Mouse (Mus musculus) R1 (cell line): ENCODE data around the gene Mpeg1.

Source experiments
- DNase-seq: peaks from one replicate; pipeline ENCODE4 v3.0.0-alpha.2; 2018; ENCODE audit warnings: low read depth, low spot score

Gene Mpeg1

DNA sequence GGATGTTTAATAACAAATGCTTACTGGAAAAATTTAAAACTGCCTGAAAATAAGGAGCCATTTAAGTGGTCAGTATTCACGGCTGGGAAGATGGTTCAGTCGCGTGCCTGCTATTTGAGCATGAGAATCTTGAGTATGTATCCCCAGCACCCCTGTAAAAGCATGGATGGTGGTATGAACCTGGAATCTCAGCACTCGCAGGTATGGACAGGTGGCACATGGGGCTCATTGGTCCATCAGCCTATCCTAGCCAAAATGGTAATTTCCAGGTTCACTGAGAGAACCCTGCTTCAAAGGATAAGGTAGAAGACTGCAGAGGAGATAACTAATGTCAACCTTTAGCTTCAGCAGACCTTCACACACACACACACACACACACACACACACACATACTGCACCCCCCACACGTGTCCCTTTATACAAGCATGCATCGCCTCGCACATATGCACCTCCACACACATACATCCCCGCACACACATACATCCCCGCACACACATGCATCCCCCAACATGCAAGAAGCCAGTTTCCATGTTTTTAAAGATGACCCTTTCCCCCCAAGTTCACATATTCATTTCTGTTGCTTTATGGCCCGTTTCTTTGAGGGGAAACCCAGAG lies 5.1 kb downstream of the Mpeg1 start:
- DNase-seq = no peak

DNA sequence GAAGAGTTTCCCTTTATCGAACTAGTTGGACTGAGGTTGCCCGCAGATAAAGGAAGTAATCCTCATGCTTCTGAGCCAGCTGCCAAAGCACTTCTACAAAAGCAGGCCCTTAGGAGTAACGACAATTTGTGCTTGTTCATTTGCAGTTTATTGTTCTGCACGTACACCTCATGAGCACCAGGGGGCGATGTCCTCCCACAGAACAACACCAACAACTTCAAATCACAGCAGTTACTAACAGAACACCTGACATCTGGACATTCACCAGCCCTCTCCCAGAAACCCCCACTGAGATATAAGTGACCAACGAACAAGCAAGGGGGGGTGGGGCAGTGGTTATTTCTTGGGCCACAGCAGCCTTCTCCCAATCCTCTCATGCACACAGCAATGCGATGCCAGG lies 5.6 kb downstream of the Mpeg1 start:
- DNase-seq = peak; percentile 80

DNA sequence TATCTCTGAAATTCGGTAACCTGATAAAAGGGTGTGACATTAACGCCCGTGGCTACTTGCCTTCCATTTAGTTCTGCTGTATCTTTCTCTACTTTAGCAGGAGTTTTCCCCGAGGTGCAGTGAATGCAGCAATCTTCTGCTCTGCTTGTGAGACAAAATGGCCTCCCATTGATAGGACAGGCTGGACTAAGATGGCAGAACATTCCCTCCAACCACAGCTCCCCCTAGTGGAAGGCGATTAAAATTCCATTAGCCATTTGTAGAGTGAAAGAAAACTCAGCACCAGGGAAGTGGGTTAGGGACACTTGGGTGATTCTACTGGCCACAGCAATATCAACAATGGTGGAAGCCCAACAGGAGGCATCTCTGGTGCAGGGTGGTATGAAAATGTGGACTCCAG lies 6.9 kb downstream of the Mpeg1 start:
- peak; percentile 87 for DNase-seq

DNA sequence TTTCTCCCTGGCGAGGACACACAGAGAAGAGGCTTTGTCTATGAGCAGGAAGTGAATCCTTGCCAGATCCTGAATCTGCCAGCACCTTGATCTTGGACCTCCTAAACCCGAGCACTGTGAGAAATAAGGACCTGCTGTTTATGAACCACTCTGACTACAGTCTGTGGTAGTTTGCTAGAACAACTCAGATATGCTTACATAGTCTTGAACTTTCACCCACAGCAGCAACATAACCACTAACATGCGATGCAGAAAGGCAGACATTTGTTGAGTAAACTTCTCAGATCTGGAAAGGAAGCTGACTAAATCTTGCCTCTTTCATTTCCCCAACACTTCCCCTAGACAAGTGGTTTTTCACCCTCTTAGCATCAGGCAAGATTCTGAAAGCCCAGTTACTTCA lies 11.3 kb downstream of the Mpeg1 start:
- DNase-seq = no peak

DNA sequence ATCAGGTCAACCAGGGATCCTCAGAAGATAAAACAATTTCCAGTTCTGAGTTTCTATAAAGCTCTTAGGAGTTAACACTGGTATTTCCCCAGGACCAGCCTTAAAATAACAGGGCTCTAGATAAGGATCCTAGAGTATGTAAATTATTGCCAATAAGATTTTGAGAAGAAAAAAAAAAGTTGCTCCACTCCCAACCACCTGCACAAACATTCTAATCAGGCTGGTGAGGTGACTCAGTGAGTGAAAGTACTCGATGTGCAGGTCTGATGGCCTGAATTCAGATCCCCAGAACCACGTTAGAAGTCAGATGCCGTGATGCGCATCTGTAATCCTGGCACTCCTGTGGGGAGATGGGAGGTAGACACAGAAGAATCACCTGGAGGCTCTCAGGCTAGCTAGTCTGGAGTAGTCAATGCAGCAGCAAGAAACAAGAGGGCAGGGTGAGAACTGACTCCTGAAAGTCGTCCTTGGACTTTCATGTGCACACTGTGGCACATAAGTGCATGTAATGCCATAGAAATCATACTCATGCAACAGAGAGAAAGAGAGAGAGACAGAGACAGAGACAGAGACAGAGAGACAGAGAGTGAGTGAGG lies 11.9 kb downstream of the Mpeg1 start:
- DNase-seq = no peak

DNA sequence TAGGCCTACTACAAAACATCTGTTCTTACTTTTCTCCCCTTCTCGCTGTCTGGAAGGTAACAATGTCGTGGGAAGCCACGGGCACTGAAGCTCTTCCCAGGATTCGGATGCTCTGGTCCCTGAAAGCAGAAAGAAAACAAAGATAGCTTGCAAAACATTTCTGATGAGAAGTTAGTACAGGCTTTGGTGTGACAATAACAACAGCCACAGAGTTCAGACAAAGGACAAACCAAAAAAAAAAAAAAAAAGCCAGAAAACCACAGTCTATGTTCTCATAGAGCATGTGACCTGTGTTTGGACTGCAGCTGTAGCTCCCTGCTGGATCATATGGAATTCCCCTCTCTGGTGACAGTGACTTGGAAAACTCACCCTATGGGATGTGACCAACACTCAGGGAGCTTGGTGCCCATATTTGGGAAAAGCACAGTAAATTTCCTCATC lies 12.6 kb downstream of the Mpeg1 start:
- no peak for DNase-seq

DNA sequence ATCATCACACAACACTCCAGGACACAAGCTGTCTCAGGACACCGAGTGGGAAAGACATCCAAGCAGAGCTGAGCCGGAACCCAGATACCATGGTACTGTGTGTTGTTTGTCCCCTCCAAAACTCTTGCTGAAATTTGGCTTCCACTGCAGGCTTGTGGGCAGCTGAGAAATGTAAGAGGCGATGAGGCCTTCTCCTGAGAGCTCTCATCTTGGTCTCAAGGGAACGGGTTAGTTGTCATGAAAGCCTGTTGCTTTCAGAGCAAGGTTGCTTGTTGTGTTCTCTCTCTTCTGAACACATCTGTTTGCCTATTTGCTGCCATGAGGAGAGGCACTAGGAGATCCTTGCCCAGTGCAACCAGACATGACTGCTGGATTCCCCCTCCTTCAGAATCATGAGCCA lies 13.4 kb downstream of the Mpeg1 start:
- DNase-seq = no peak

DNA sequence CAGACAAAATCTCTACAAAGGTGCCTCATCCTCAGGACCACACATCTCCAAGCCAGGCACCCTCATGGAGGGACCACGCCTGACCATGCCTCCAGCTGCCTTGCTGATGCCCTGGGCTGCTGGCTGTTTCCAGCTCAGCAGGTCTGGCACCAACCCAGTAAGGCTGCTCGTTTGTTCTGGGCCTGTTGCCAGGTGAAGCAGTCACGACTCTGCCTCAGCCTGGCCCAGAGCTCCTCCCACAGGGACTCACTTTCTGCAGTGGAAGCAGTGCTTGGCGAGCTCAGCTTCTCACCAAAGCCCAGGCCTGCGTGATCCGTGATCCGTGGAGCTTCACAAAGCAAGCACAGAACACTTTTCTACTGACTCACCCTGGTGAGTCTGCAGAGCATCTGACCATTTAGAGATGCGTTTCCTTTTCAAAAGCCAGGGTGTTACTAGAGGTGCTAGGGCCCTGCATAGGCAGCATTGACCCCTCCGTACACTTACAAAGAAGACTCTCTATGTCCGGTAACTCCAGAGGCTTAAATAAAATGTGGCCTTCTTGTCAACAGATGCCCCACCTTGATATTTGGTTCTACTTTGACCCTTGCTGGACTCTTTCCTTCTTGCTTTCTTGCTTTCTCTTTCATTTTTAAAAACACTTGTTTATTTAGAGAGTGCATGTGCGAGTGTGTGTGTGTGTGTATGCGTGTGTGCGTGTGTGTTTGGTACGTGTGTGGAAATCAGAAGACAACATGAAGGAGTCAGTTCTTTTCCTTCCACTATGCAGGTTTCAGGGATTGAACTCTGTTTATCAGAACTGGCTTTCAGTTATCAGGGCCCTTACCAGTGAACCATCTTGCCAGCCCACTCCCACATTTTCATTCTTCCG lies 15.0 kb downstream of the Mpeg1 start:
- no peak for DNase-seq

DNA sequence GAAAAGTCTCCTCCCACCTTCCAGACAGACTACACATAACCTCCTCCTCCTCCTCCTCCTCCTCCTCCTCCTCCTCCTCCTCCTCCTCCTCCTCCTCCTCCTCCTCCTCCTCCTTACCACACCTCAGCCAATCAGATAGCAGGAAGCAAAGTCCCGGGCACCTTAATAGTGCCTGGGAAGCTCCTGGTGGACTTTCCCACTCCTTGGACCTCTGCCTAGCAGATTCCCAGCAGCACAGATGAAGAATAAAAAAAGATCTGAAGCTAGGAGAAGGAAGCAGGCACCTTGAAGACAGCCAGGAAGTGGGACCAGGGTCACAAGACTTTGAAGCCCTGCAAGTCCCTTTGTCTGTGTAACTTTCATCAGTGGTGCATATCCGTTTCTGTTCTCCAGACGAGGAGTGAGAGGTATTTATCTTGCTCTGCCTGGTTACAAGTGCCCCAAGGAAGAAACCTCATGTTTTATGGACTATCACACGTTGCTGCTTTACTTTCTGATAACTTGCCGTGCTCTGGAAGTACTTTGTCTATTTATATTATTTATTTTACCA lies 16.2 kb downstream of the Mpeg1 start:
- no peak for DNase-seq

DNA sequence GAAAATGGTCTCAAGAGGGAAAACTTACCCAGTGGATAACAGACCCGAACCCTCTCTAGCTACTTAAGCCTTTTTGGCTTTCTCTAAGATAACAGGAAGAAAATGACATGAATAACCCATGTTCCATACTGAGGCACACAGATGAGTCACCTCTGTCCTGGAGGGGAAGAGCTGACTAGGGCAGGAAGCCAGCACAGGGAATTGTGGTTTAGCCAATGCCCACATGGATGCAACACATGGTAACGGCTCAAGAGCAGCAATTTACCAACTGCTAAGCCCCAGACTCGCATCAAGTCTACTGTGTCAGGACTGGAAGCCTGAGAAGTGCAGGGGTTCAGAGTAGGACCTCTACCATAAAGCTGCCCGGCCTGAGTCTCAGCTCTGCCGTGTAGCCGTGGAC lies 17.8 kb downstream of the Mpeg1 start:
- DNase-seq = no peak

DNA sequence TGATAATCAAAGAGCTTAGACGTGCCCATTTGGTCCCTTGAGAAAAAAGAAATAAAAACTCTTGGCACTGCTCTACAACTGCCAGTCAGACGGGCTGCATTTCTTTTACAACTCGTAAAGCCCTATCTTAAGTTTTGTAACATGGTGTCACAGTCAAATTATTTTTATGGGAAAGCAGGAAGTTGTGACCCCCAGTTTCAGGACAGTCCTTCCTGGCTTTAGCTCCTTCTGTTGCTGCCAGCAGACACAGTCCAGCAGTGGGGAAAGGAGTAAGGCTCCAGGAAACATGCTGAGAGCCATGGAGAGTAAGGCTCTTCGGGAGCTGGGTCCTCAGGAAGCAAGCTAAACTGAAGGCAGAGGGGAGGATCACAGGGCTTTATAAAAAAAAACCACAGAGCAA lies 23.2 kb downstream of the Mpeg1 start:
- no peak for DNase-seq

DNA sequence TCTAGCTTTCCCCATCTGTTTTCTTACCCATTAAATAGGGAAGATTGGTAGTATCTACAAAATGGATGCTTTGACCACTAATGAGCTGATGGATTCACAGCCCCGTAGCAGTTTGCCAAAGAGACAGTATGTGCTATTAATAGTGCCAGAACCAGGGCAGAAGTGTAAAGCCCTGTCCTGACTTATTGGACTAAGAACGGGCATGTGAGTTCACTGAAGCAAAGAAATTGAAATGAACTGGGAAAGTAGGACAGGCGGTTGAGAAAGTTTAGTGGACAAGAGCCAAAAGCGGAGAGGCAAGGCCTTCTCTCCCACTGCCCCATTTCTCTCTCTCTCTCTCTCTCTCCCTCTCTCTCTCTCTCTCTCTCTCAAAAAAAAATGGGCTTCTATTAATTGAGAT lies 23.6 kb downstream of the Mpeg1 start:
- no peak for DNase-seq

DNA sequence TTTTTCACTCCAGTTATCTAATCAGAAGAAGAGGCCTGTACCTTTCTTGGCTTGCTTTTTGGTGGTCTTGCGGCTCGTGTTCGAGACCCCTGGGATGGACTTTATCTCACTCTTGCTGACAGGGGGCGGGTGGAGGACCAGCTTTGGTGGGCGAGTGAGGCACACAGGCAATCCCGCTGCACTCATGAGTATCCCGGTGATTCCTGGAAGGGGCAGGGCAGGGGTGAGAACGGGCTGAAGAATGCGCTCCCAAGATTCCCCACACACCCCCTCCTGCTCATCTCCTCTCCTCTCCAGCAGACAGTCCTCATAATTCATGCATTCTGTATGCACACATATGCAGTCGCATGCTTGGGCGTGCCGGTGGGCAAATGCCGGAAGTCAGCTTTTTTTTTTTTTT lies 24.6 kb downstream of the Mpeg1 start:
- no peak for DNase-seq

DNA sequence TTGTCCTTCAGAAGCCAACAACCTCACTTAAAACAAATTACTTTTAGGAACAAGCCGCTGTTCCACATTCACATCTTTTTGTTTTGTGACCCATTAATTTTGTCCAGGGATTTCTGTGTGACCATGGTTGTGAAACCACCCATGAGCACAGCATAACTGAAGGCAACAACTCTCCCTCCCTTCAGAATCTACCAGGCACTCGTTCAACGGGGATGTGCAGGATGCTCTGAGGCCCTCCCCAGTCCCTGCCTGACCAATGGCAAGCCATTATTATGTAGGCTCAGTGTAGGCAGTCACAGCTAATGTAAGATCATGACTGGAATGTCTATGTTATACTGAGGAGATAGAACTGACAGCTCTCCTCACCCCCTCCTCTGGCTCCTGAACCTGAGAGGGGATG lies 25.1 kb downstream of the Mpeg1 start:
- no peak for DNase-seq

DNA sequence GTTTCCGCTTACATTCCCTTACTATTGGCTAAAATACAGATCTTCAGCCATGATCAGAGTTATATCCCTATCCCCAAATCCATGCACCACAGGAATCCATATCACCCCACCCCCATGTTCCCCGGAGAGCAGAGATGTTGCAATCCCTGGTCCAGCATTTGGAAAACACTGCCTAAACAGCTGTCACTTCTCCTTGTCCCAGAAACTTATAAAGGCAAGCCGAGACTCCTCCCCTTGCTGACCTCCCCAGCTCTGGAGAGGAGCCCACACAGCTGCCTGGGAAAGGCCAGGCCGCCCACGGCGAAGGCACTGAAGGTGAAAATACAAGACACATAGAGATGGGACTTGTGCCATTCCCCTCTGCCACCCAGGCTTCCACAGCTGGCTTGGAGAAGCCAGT lies 26.3 kb downstream of the Mpeg1 start:
- no peak for DNase-seq

DNA sequence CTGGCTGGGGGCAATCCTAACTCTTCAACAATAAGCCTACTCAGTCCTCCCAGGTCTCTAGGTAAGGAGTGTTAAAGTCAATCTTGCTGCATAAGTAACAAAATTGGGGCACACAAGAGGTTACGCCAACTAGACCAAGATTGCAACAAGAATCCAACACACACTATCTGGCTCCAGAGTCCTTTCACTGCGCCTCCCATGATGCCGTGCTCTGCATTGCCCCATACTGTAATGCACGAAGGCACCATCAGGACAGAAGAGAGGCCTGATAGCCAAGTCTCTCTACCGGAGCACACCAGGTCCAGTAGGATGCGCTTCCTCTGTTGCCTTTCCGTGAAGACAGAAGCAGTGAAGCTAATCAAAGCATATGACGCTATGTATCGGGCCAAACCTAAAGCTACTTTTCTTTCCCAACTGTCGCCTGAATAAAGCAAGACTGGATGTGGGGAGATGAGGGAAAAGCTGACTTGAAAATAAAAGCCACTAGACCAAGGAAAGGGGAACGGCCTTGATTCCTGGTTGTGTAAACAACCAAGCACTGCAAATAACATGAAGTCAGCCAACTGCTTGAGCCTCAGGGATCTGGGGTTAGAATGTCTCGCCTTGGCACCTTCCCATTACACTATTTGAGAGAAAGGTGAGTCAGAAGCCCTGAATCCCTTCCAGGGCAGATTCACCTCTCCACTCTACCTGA lies 27.1 kb downstream of the Mpeg1 start:
- no peak for DNase-seq

DNA sequence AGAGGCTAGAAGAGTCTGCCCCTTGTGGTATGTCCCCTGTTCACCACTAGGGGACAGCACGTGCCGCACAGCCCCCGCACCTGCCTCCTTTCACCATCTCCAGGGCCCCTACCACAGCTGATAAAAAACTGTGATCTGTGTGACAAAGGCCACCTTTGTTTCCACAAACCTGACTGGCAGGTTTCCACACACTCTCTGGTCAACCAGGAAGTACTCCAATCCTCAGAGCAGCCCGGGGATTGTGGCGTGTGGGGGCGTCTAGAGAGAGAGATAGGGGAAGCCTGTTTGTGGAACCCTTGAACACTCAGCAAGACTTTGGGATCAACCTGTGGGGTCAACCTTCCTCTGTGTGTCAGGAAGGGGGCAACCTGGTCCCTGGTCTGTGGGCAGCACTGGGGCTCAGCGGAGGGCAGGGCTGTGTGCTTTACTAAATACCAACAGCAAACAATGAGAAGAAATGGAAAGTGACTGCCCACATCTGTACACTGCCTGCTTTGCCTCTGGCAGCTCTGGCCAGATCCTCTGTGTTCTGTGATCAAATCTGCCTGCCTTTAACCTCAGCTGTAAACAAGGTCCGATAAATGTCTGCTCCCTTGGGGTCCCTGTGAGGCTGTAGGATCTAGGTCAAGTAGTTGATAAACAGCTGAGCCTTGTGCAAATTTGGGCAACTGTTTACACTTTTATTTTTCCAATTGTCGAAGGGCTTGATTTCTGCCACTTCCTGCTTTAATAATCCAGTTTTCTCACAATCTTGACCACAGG lies 27.8 kb downstream of the Mpeg1 start:
- peak; percentile 91 for DNase-seq

DNA sequence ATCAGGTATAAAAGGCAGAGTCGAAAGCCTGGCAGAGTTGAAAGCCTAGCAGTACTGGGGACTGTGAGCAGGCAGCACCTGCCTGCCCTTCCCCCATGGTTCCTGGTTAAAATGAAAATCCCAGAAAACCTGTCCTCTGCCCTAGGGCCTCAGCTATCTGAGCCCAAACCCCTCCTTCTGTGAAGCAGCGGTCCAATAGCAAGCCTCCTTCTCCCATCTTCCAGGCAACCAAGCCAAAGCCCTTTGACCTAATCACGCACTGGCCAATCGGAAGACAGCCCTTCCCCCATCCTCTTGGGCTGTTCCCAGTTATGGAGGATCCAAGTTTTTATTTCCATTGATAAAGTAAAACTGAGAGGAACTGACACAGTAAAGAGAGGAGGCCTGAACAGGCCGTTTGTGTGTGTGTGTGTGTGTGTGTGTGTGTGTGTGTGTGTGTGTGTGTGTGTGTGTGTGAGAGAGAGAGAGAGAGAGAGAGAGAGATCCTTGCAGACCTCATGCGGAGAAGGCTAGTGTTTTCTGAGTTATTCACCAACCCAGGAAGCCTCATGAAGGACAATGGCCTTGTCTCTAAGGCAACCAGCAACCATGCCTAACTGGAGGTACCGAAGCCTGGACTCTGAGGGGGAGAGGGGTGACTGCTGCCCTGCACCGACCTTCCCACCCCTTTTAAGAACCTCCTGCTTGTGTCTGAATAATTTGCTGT lies 28.5 kb downstream of the Mpeg1 start:
- peak; percentile 94 for DNase-seq

DNA sequence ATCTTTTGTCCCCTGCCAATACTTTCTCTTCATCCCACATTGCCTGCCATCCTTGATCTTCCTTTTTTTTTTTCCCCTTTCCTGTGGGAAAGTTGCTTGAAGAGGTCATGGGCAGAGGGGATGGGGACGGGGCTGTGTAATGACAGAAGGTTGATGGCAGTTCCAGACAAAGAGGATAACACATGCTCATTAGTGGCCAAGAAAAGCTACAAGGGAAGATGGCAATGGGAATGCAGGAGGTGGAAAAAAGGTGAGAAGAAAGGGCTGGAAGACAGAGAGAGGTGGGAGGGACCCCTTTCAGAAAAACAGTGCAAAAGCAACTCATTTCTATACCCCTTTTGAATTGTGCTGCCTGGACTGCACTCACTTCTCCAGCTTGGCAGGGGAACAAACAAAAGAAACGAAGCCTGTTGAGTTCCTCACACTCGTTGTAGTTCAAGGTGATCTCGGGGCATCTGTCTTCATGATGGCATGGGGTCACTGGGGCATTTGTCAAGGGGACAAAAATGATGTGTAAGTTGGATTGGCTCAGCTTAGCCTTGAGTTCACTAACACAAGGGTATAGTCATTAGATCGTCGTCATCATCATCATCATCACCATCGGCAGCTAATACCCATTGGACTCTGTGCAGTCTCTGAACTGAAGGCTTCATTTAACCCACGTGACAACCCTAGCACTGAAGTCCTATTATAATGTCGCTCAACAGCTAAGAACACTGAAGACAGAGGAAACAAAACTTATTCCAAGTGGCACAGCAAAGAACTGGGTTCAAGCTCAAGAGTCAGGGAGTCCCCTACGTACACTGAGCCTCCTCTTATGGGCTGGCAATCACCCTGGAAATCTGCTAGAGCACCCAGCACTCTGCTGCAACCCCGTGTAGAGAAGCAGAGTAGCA lies 29.3 kb downstream of the Mpeg1 start:
- no peak for DNase-seq

DNA sequence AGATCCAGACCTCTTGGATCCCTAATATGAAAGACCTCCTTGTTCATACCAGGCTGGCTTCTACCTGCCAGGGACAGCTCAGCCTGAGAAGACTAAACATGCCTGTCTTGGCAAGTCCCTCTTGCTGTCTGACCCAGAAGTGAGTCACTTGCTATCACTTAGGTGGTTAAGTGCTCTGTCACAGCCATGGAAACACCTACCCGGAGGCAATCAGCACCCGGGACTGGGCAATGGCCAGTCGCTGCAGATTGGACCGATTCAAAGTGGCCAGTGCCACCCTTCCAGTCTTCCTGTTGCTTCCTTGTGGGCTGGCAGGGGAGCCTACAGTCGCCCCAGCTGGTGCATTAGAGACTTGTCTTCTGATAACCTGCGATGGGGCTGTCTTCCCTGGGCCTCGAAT lies 31.1 kb downstream of the Mpeg1 start:
- no peak for DNase-seq
